Mouse (Mus musculus): ENCODE data around the gene Ccdc162.
A peak's percentile ranks its signal among the peaks of the same experiment; 100 is the strongest.
"Not testable (repeated sequence)": the region's sequence is repeated elsewhere in the genome, so short reads cannot be mapped to it uniquely, and the experiment has no call there.

The Ccdc162 gene

DNA sequence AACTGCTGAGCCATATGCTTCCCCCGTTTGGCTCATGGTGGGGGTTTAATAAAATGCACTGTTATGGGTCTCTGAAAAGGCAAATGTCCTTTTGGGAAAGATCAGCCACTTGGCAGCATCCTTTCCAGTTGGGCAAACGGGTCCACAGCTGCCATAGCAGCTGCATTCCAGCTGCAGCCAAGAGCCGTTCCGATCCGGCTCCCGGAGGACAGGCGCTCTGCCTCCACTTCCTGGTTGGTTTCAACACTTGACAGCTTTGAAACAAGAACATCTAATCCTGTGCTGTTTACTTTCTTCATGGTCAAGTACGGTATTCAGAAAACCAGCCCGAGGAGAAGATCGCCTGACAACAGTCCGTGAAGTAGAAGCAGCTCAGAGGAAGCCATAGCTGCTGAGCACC is 19.4 kb downstream of the Ccdc162 start:
- DNase-seq (ENCODE audit: low read depth, low spot score): no peak

DNA sequence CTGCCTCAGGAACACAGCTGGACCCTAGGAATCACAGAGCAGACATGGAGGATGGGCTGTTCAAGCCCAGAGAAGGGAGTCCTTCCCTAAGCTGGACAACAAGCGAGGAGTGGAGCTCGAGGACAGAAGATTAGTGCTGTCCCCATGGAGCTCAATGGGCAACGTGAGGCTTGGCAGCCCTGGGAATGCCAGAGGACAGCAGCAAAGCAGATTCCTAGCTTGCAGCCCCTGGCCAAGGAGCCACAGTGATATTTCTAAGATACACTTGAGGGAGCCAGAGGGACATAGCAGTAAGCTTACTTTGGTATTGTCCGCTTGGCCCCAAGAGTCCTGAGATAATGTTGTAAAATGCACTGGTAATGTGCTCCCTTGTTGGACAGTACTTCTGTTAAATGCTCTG is 25.5 kb downstream of the Ccdc162 start:
- DNase-seq (ENCODE audit: low read depth, low spot score): peak; percentile 21

DNA sequence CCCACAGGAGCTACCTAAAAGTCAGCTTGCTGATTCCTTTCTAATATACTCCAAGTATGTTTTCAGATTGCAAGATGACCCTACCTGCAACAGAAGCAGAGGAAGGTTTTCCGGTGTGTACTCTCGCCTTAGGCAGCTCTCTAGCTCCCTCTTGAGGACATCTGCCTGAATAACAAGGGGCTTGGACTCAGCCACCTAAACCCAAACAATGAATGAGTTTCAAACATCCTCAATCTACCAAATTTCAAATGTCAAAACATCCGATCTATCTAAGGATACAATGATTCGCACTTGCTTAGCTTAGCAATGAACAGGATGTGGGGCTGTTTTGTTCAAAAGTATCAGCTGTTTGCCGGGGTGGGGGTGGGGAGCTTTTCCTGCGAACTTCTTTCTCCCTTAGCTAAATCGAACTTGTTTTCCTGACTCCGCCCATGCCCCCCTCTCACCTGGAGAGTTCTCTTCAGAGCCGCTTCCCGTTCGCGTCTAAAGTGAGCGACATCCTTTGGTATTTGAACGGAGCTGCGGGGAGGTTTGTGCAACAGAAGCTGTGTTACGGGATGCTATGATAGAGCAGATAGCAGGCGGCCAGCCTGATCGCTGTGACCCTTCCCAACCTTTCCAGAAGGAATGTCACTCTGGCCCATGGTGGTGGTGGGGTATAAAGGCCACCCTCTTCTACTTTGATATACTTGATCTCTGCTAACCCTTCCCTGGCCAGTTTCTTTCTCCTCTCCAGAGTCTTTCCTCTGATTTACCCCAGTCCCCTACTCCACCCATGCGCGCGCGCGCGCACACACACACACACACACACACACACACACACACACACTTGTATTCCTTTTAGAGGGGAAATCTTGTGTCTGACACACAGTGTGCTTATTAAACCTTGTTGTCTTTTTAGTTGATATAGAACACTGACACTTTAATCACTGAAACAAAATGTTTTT is 26.2 kb downstream of the Ccdc162 start:
- peak; percentile 76 for DNase-seq (ENCODE audit: low read depth, low spot score)

- DNase-seq (ENCODE audit: low read depth, low spot score): no peak
Observed at GRCm38 (mm10) chr10:41684548-41684996, 31.9 kb downstream of the Ccdc162 start.

DNA sequence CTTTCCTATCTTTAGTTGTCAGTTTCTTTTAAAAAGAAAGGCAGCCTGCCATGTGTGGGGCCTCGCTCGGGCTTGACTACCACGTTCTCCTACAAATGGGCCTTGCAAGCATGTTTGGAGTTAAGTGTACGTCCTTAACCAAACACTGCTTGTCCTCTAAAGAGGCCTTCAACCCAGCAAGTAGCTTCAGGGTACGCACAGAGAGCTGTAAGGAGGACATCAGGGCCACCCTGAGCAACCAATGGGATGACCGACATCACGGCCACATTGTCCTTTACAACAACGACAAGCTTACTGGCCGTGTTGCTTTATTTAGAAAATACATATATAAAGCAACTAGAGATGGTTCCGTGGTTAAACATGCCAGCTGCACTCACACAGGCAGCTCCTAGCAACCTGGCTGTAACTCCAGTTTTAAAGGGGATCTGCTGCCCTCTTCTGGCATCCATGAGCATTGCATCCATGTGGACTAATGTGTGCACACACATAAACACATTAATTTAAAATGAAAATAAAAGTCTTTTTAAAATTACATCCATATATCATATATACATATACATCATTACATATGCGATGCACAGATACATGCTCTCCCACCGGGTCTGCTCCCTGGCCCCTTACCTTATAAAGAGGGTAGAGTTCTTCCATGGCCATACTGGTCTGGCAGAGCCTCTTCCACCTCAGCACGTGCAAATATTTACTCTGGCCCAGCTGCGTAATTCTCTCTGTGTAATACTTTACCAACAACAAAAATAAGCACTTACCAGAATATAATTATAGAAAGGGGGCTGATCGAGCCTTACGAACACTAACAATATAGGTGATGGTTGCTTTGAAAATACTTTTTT is 33.7 kb downstream of the Ccdc162 start:
- peak; percentile 94 for DNase-seq (ENCODE audit: low read depth, low spot score)

DNA sequence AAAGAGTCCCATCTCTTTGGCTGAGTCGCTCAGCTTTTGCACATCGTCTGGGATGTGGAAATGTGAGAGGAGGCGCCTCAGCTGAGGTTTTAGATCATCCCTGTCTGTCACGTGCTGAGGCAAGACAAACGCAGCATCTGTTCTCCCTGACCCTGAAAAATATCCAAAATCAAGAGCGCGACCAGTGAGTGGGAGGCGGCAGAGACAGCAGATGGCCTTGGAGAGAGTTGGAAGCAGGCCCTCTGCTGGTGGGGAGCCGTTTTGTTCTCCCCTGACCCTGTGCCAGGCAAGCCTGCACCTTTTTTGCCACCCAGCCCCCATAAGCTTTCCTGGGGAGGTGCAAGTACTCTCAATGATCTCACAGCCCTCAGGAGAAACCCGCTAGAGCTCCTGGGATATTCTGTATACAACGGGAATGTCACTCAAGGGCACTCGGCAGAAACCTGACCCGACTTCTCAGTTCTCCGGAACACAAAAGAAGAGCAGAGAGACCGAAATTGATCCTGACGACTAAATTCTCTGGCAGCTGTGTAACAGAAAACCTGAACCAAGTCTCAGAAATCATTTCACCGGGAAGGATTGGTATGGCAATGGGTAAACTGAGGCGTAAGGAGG is 37.6 kb downstream of the Ccdc162 start:
- peak; percentile 73 for DNase-seq (ENCODE audit: low read depth, low spot score)

DNA sequence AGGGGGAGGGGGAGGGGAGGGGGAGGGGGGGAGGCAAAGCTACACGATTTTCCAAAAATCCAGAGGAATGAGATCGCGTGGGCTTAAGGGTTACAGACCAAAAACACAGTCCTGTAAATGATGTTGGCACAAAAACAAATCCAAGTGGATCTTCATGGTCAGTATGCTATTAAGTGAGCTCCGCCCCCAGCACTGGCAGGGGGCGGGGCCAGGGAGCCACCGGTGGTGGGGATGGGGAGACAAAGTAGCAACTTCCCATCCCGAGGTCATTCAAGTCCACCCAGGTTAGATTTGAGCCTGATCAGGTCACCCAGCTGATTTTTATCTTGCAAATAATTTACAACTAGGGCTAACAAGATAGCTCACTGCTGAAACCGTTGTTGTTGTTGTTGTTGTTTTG is 39.0 kb downstream of the Ccdc162 start:
- no peak for DNase-seq (ENCODE audit: low read depth, low spot score)

DNA sequence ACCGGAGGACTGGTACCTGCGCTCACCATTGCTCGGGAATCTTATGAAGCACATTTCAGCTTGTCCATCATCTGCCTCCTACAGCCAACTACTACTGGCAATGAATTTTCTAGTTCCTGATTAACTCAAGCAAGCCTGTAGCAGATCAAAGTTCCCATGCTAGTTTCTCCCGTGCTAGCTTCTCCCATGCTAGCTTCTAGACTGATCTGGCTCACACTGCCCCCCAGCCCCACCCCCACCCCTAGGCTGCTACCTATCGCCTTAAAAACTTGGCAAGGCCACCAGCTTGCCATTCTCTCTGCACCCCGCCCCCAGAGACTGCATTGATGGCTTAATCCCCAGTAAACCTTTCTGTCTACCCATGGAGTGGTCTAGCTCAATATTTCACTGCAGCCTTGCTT is 39.8 kb downstream of the Ccdc162 start:
- no peak for DNase-seq (ENCODE audit: low read depth, low spot score)

- no peak for DNase-seq (ENCODE audit: low read depth, low spot score)
Observed at GRCm38 (mm10) chr10:41675842-41676571, 40.4 kb downstream of the Ccdc162 start.

GRCm38 (mm10) chr10:41675243-41675642 is 41.2 kb downstream of the Ccdc162 start:
- no peak for DNase-seq (ENCODE audit: low read depth, low spot score)

DNA sequence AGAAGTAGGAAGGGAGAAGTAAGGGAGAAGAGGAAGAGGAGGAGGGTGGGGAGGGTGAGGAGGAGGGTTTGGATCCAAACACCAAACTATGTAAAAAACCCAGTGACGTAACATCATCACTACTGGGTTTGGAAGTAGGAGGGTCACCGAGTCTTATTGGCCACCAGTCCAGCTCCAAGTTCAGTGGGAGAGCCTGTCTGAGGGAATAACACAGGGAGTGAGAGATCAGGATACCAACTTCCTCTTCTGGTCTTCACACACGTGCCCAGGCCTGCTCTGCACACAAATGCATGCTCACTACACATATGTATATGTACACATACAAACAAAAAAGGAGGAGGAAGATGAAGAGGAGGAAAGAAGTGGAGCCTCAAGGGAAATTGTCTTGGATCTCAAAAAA is 42.1 kb downstream of the Ccdc162 start:
- DNase-seq (ENCODE audit: low read depth, low spot score): no peak

GRCm38 (mm10) chr10:41670196-41670595 is 46.2 kb downstream of the Ccdc162 start:
- no peak for DNase-seq (ENCODE audit: low read depth, low spot score)

DNA sequence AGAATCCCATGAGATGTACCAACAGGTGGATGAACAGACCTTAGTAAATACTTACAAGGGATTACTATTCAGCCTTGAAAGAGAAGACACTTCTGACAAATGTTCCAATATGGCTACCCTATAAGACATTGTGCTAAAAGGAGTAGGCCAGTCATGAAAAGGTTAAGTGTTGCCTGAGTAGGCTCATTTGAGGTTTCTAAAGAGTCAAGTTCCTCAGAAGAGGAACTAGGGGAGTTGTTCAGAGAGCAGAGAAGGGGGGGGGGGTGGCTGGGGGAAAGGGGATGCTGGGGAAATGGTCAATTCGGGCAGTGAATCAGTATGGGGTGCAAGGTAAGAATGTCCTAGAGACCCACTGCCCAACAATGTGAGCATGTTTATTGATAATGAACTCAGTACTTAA is 50.9 kb downstream of the Ccdc162 start:
- no peak for DNase-seq (ENCODE audit: low read depth, low spot score)

DNA sequence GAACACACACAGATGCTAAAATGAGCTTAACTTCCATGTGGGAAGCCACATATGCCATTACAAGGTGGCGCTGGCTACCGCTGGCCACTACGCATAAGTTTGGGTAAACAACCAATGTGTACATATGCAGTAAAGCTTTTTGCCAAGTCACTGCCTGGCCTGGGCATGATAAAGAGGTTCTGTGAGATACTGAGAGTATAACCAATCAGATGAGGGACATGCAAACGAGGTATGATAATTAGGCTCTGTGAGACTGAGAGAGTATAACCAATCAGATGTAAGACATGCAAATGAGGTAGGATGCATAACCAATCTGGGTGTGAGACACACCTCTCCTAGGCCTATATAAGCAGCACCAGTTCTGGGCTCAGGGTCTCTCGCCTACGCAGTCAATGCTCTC is 56.8 kb downstream of the Ccdc162 start:
- not testable (repeated sequence) for DNase-seq (ENCODE audit: low read depth, low spot score)

- DNase-seq (ENCODE audit: low read depth, low spot score): not testable (repeated sequence)
Observed at GRCm38 (mm10) chr10:41655684-41656083, 60.8 kb downstream of the Ccdc162 start.

- no peak for DNase-seq (ENCODE audit: low read depth, low spot score)
Observed at GRCm38 (mm10) chr10:41652988-41653387, 63.4 kb downstream of the Ccdc162 start.

DNA sequence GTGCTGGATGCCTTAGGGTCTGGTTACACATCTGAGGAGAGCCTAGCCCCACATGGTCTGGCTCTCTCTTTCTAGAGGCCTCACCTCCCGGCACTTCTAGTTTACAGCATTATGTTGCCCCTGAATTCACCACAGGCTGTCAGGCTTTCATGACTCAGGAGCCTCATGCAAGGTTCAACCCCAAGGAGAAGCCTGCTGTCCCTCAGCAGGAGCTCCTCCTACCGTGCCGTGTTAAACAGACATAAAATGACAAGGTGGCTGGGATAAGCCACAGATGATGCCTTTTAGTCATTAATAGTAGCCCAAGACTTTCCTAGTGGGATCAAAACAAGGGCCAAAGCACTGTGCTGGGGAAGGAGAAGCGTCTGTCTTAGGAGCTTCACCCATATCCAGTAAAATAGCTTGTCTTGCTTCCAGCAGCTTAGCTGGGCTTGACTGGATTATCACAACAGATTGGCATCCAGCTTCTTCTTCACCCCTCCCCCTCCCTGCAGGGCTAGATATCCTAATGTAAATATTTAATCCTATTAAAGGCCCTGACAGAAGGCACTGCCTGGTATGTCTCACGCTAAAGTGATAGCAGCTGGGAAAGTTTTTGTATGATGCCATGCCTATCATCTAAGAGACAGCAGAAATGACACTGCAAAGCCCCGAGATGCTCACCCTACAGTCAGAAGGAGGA is 64.2 kb downstream of the Ccdc162 start:
- no peak for DNase-seq (ENCODE audit: low read depth, low spot score)

GRCm38 (mm10) chr10:41651532-41651931 is 64.9 kb downstream of the Ccdc162 start:
- DNase-seq (ENCODE audit: low read depth, low spot score): no peak

- no peak for DNase-seq (ENCODE audit: low read depth, low spot score)
Observed at GRCm38 (mm10) chr10:41649186-41649585, 67.2 kb downstream of the Ccdc162 start.

DNA sequence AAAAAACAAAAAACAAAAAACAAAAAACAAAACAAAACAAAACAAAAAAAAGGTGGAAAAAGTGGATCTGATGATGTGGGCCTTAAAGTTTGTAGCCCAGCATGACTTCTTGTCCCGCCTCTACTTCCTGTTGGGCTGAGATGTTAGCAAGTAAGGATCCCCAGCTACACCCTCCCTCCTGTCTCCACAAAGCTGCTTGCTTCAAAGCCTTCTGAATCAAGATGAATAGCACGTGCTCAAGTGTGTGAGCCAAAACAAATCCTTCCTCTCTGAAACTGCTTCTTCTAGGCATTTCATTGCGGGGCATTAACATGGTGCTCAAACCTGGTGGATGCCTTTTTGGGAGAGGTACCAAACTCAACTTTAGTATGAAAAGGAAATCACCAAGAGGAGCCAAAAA is 77.7 kb downstream of the Ccdc162 start:
- DNase-seq (ENCODE audit: low read depth, low spot score): no peak

Measured in 3T3-L1 (cell line).